Mouse (Mus musculus): ENCODE results near the gene Gm21987. TPM values are rescaled to one million over a fixed set of nuclear protein-coding genes. Genes with fewer than 3 reads are reported as not detected.

Gm21987 gene
- total and polyA plus RNA-seq, 3 experiments: not detected

DNA sequence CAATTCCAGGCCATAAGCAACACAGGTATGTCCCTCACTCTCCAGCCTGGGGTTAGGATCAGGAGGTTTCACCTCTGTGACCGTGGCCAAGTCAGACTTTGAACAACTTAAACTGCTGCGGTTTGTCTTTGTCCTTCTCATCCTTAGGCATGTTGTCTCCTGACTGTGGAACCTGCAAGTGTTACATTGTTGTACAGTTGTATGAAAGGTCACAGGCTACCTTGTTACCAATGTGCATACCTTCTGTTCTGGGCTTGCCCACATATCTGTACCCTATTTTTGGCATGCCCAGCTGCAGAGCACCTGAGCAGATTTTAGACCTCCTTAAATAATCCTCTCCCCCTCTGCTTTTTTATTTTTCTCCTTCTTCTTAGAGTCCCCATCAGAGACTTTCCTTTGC, 12.4 kb downstream of the Gm21987 start:
- Histone ChIP-seq H3K36me3 (ENCODE audit: control insufficient read depth in 1 of 2, insufficient read depth in 2 of 2, low read length in 2 of 2) (peaks cover 0 to 37% of the 10 kb centered on the region in 2 experiments; a peak in 2 of 4 replicates), H3K9ac (ENCODE audit: control insufficient read depth, low read depth, low read length, poor library complexity, severe bottlenecking) (no peak overlapping the region), H3K27me3 (ENCODE audit: control insufficient read depth in 1 of 2, insufficient read depth in 2 of 2, low read length in 2 of 2) (no peaks in the 10 kb centered on the region), H3K4me1 (ENCODE audit: control insufficient read depth in 1 of 2, insufficient read depth in 2 of 2, low read length in 2 of 2) (peaks cover 34 to 35% of the 10 kb centered on the region in 2 experiments), H3K9me3 (replicated peaks; ENCODE audit: insufficient read depth, low read length) (no peaks in the 10 kb centered on the region), H3K27ac (ENCODE audit: control insufficient read depth, low read depth, low read length) (no peak overlapping the region), H3K4me3 (ENCODE audit: control insufficient read depth in 1 of 2, insufficient read depth in 1 of 2, low read depth in 2 of 2, low read length in 2 of 2) (no peak overlapping the region), H3K79me2 (ENCODE audit: control insufficient read depth, insufficient read depth, low read length, poor library complexity) (no peaks in the 10 kb centered on the region)
- DNase-seq (ENCODE audit: low read depth, low spot score): no peak
- TF ChIP-seq NRF1 (IDR thresholded peaks at IDR 0.05; ENCODE audit: insufficient read depth, low read depth, low read length, poor library complexity, severe bottlenecking) (no peak), TBP (IDR thresholded peaks at IDR 0.05; ENCODE audit: low read depth, low read length) (no peak), MAZ (IDR thresholded peaks at IDR 0.05; ENCODE audit: low read depth, low read length) (no peak), ZC3H11A (IDR thresholded peaks at IDR 0.05; ENCODE audit: low read depth, low read length) (no peak), MEF2A (IDR thresholded peaks at IDR 0.05; ENCODE audit: extremely low read depth, insufficient replicate concordance, low read depth, low read length, poor library complexity, severe bottlenecking) (no peak), UBTF (IDR thresholded peaks at IDR 0.05; ENCODE audit: borderline replicate concordance, insufficient read depth, low read depth, low read length) (no peak), E2F4 (IDR thresholded peaks at IDR 0.05; ENCODE audit: borderline replicate concordance, low read depth, low read length) (no peak)

- Histone ChIP-seq H3K79me2 (ENCODE audit: control insufficient read depth, insufficient read depth, low read length, poor library complexity) (no peaks in the 10 kb centered on the region), H3K9ac (ENCODE audit: control insufficient read depth, low read depth, low read length, poor library complexity, severe bottlenecking) (no peak overlapping the region), H3K4me1 (ENCODE audit: control insufficient read depth in 1 of 2, insufficient read depth in 2 of 2, low read length in 2 of 2) (peaks cover 32 to 36% of the 10 kb centered on the region in 2 experiments), H3K27me3 (ENCODE audit: control insufficient read depth in 1 of 2, insufficient read depth in 2 of 2, low read length in 2 of 2) (no peaks in the 10 kb centered on the region), H3K4me3 (ENCODE audit: control insufficient read depth in 1 of 2, insufficient read depth in 1 of 2, low read depth in 2 of 2, low read length in 2 of 2) (no peak overlapping the region), H3K27ac (ENCODE audit: control insufficient read depth, low read depth, low read length) (no peak overlapping the region), H3K9me3 (replicated peaks; ENCODE audit: insufficient read depth, low read length) (no peaks in the 10 kb centered on the region), H3K36me3 (ENCODE audit: control insufficient read depth in 1 of 2, insufficient read depth in 2 of 2, low read length in 2 of 2) (peaks cover 0 to 33% of the 10 kb centered on the region in 2 experiments; a peak in 2 of 4 replicates)
- peak; percentile 49 for DNase-seq (ENCODE audit: low read depth, low spot score)
- TF ChIP-seq HCFC1 (IDR thresholded peaks at IDR 0.05; ENCODE audit: low read depth, low read length) (no peak), ZNF384 (IDR thresholded peaks at IDR 0.05; ENCODE audit: low read depth, low read length) (no peak), MAZ (IDR thresholded peaks at IDR 0.05; ENCODE audit: low read depth, low read length) (0 out of 2 replicates have a peak, but pooled peaks have one; percentile 12), USF1 (IDR thresholded peaks at IDR 0.05; ENCODE audit: low read depth, low read length) (no peak), MAX (IDR thresholded peaks at IDR 0.05; ENCODE audit: low read length) (no peak), SIN3A (IDR thresholded peaks at IDR 0.05; ENCODE audit: low read length) (peak; percentile 67), E2F4 (IDR thresholded peaks at IDR 0.05; ENCODE audit: borderline replicate concordance, low read depth, low read length) (no peak), GATA1 (IDR thresholded peaks at IDR 0.05; ENCODE audit: low read depth, low read length) (peak; percentile 36; the same call in 1 of the 2 replicates), UBTF (IDR thresholded peaks at IDR 0.05; ENCODE audit: borderline replicate concordance, insufficient read depth, low read depth, low read length) (no peak), NRF1 (IDR thresholded peaks at IDR 0.05; ENCODE audit: insufficient read depth, low read depth, low read length, poor library complexity, severe bottlenecking) (no peak), KAT2A (conservative IDR thresholded peaks at IDR 0.05; ENCODE audit: low read depth, low read length) (no peak), TBP (IDR thresholded peaks at IDR 0.05; ENCODE audit: low read depth, low read length) (no peak), TCF12 (IDR thresholded peaks at IDR 0.05; ENCODE audit: low read depth, low read length) (peak; percentile 71), MXI1 (IDR thresholded peaks at IDR 0.05; ENCODE audit: low read depth, low read length) (peak; percentile 47; the same call in 1 of the 2 replicates), MYC (IDR thresholded peaks at IDR 0.05; ENCODE audit: low read depth, low read length) (0 out of 2 replicates have a peak, but pooled peaks have one; percentile 17), RAD21 (IDR thresholded peaks at IDR 0.05; ENCODE audit: low read depth, low read length) (no peak), POLR2AphosphoS2 (IDR thresholded peaks at IDR 0.05; ENCODE audit: low read length) (no peak), SMC3 (IDR thresholded peaks at IDR 0.05; ENCODE audit: low read depth, low read length) (no peak), ZKSCAN1 (IDR thresholded peaks at IDR 0.05; ENCODE audit: low read depth, low read length) (no peak), GABPA (IDR thresholded peaks at IDR 0.05; ENCODE audit: low read depth, low read length) (no peak), USF2 (IDR thresholded peaks at IDR 0.05; ENCODE audit: borderline replicate concordance in 1 of 2, insufficient read depth in 1 of 2, low read depth in 1 of 2, low read length in 2 of 2) (no peak), CHD2 (IDR thresholded peaks at IDR 0.05; ENCODE audit: low read length) (no peak), POLR2AphosphoS5 (IDR thresholded peaks at IDR 0.05; ENCODE audit: borderline replicate concordance, low read depth, low read length) (no peak), MEF2A (IDR thresholded peaks at IDR 0.05; ENCODE audit: extremely low read depth, insufficient replicate concordance, low read depth, low read length, poor library complexity, severe bottlenecking) (no peak), MYB (IDR thresholded peaks at IDR 0.05; ENCODE audit: low read depth, low read length) (no peak), NELFE (IDR thresholded peaks at IDR 0.05; ENCODE audit: low read depth, low read length) (0 out of 2 replicates have a peak, but pooled peaks have one; percentile 19), ZC3H11A (IDR thresholded peaks at IDR 0.05; ENCODE audit: low read depth, low read length) (no peak), POLR2A (IDR thresholded peaks at IDR 0.05; ENCODE audit: control insufficient read depth in 1 of 2, insufficient read depth in 1 of 2, low read depth in 1 of 2, low read length in 2 of 2, poor library complexity in 1 of 2) (no peak), RCOR1 (IDR thresholded peaks at IDR 0.05; ENCODE audit: low read depth, low read length) (0 out of 2 replicates have a peak, but pooled peaks have one; percentile 20)
Observed at GRCm38 (mm10) chr16:38359857-38360256, 13.0 kb downstream of the Gm21987 start.

All from MEL (cell line).